Mouse (Mus musculus): Measurements from ENCODE around the gene Vwa2.
A peak's percentile ranks its signal among the peaks of the same experiment; 100 is the strongest.

Vwa2 gene

GRCm38 (mm10) chr19:56908472-56909270 lies 34.6 kb downstream of the Vwa2 start:
- DNase-seq: no peak

GRCm38 (mm10) chr19:56910561-56910960 lies 36.5 kb downstream of the Vwa2 start:
- no peak for DNase-seq

- no peak for DNase-seq
Observed at GRCm38 (mm10) chr19:56913761-56914160, 39.7 kb downstream of the Vwa2 start.

GRCm38 (mm10) chr19:56914658-56915057 lies 40.6 kb downstream of the Vwa2 start:
- DNase-seq: no peak

GRCm38 (mm10) chr19:56915084-56915483 lies 41.0 kb downstream of the Vwa2 start:
- DNase-seq: no peak

GRCm38 (mm10) chr19:56919628-56920027 lies 45.6 kb downstream of the Vwa2 start:
- DNase-seq: peak; percentile 87

GRCm38 (mm10) chr19:56920232-56920631 lies 46.2 kb downstream of the Vwa2 start:
- DNase-seq: no peak

GRCm38 (mm10) chr19:56921744-56922143 lies 47.7 kb downstream of the Vwa2 start:
- no peak for DNase-seq

GRCm38 (mm10) chr19:56929392-56929791 lies 55.3 kb downstream of the Vwa2 start:
- no peak for DNase-seq

GRCm38 (mm10) chr19:56930029-56930428 lies 56.0 kb downstream of the Vwa2 start:
- no peak for DNase-seq

GRCm38 (mm10) chr19:56933800-56934199 lies 59.8 kb downstream of the Vwa2 start:
- no peak for DNase-seq

GRCm38 (mm10) chr19:56935111-56935510 lies 61.1 kb downstream of the Vwa2 start:
- DNase-seq: no peak

- no peak for DNase-seq
Observed at GRCm38 (mm10) chr19:56935777-56936176, 61.7 kb downstream of the Vwa2 start.

GRCm38 (mm10) chr19:56936253-56936652 lies 62.2 kb downstream of the Vwa2 start:
- peak; percentile 50 for DNase-seq

- no peak for DNase-seq
Observed at GRCm38 (mm10) chr19:56937911-56938310, 63.9 kb downstream of the Vwa2 start.

- DNase-seq: no peak
Observed at GRCm38 (mm10) chr19:56939826-56940225, 65.8 kb downstream of the Vwa2 start.

GRCm38 (mm10) chr19:56940507-56940906 lies 66.5 kb downstream of the Vwa2 start:
- DNase-seq: peak; percentile 57

- no peak for DNase-seq
Observed at GRCm38 (mm10) chr19:56942216-56942615, 68.2 kb downstream of the Vwa2 start.

- DNase-seq: no peak
Observed at GRCm38 (mm10) chr19:56944211-56944610, 70.2 kb downstream of the Vwa2 start.

GRCm38 (mm10) chr19:56944826-56945225 lies 70.8 kb downstream of the Vwa2 start:
- DNase-seq: no peak

- no peak for DNase-seq
Observed at GRCm38 (mm10) chr19:56945621-56946020, 71.6 kb downstream of the Vwa2 start.

GRCm38 (mm10) chr19:56946277-56946676 lies 72.2 kb downstream of the Vwa2 start:
- no peak for DNase-seq

- DNase-seq: no peak
Observed at GRCm38 (mm10) chr19:56946727-56947126, 72.7 kb downstream of the Vwa2 start.

- DNase-seq: peak; percentile 57
Observed at GRCm38 (mm10) chr19:56947971-56948610, 74.0 kb downstream of the Vwa2 start.

Data from cerebellum, adult 11 months (tissue).